Mouse (Mus musculus) adipocyte (in vitro differentiated cells): Measurements from ENCODE around the gene Vwf.

ENCODE experiments used
- DNase-seq: peaks from one replicate; pipeline ENCODE4 v3.0.0-alpha.2; 2016; ENCODE audit warnings: low spot score

The Vwf gene

GRCm38 (mm10) chr6:125586042-125586566, 39.5 kb downstream of the Vwf start:
- no peak for DNase-seq

- DNase-seq, result no peak
Observed at GRCm38 (mm10) chr6:125588241-125588640, 41.7 kb downstream of the Vwf start.

- no peak for DNase-seq
Observed at GRCm38 (mm10) chr6:125589075-125589474, 42.5 kb downstream of the Vwf start.

GRCm38 (mm10) chr6:125590056-125590455, 43.5 kb downstream of the Vwf start:
- no peak for DNase-seq

- no peak for DNase-seq
Observed at GRCm38 (mm10) chr6:125590471-125590870, 43.9 kb downstream of the Vwf start.

- DNase-seq, result no peak
Observed at GRCm38 (mm10) chr6:125591652-125592385, 45.2 kb downstream of the Vwf start.

- no peak for DNase-seq
Observed at GRCm38 (mm10) chr6:125592536-125592935, 46.0 kb downstream of the Vwf start.

- DNase-seq, result no peak
Observed at GRCm38 (mm10) chr6:125594311-125594710, 47.7 kb downstream of the Vwf start.

- no peak for DNase-seq
Observed at GRCm38 (mm10) chr6:125594825-125595224, 48.3 kb downstream of the Vwf start.

GRCm38 (mm10) chr6:125596701-125597318, 50.2 kb downstream of the Vwf start:
- DNase-seq, result peak; percentile 12

GRCm38 (mm10) chr6:125597716-125598115, 51.1 kb downstream of the Vwf start:
- DNase-seq, result no peak

GRCm38 (mm10) chr6:125600036-125600558, 53.5 kb downstream of the Vwf start:
- peak; percentile 85 for DNase-seq

- no peak for DNase-seq
Observed at GRCm38 (mm10) chr6:125600669-125601068, 54.1 kb downstream of the Vwf start.

GRCm38 (mm10) chr6:125601190-125601589, 54.6 kb downstream of the Vwf start:
- no peak for DNase-seq

GRCm38 (mm10) chr6:125601748-125602147, 55.2 kb downstream of the Vwf start:
- DNase-seq, result no peak

GRCm38 (mm10) chr6:125602354-125602753, 55.8 kb downstream of the Vwf start:
- DNase-seq, result no peak

- no peak for DNase-seq
Observed at GRCm38 (mm10) chr6:125603234-125603633, 56.7 kb downstream of the Vwf start.

GRCm38 (mm10) chr6:125603678-125604462, 57.3 kb downstream of the Vwf start:
- DNase-seq, result no peak

GRCm38 (mm10) chr6:125604463-125605191, 58.1 kb downstream of the Vwf start:
- DNase-seq, result peak; percentile 87

GRCm38 (mm10) chr6:125609025-125609424, 62.5 kb downstream of the Vwf start:
- DNase-seq, result no peak

- DNase-seq, result no peak
Observed at GRCm38 (mm10) chr6:125617855-125618254, 71.3 kb downstream of the Vwf start.

- peak; percentile 60 for DNase-seq
Observed at GRCm38 (mm10) chr6:125620764-125621163, 74.2 kb downstream of the Vwf start.
